Mouse (Mus musculus): ENCODE results near the gene Cnpy3. TPM values are rescaled to one million over a fixed set of nuclear protein-coding genes. Genes with fewer than 3 reads are reported as not detected.

The Cnpy3 gene
- polyA plus RNA-seq, 1 experiment = 76.6 TPM

DNA sequence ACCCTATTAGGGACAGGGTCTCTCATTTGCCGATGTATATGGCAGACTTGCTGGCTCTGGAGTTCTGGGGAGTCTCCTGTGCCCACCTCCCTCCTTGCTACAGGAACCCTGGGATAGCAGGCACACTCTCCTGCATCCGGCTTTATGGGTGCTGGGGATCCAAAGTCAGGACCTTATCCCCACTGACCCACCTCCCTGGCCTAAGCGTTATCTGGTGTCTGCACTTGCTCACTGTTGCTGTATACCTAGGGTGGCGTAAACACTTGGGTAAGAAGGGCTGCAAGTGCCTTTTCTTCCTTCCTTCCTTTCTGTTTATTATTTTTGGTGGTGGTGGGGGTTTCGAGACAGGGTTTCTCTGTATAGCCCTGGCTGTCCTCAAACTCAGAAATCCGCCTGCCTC is 10.7 kb downstream of the Cnpy3 start:
- 95% methylated on average over 6 of the region's 6 CpGs for WGBS
- TF ChIP-seq POLR2A (IDR thresholded peaks at IDR 0.05; ENCODE audit: borderline replicate concordance, insufficient read depth, low read length) = no peak
- TF ChIP-seq CTCF (IDR thresholded peaks at IDR 0.05; ENCODE audit: borderline replicate concordance, insufficient read depth, low read depth, low read length) = no peak
- Histone ChIP-seq H3K27ac (ENCODE audit: insufficient read depth, low read length) (no peak overlapping the region), H3K4me3 (replicated peaks; ENCODE audit: insufficient read depth, low read depth, low read length) (no peak overlapping the region), H3K4me1 (ENCODE audit: control insufficient read depth, insufficient read depth, low read length) (no peaks in the 10 kb centered on the region), H3K27me3 (ENCODE audit: control insufficient read depth, insufficient read depth, low read length) (no peaks in the 10 kb centered on the region)
- DNase-seq = no peak

DNA sequence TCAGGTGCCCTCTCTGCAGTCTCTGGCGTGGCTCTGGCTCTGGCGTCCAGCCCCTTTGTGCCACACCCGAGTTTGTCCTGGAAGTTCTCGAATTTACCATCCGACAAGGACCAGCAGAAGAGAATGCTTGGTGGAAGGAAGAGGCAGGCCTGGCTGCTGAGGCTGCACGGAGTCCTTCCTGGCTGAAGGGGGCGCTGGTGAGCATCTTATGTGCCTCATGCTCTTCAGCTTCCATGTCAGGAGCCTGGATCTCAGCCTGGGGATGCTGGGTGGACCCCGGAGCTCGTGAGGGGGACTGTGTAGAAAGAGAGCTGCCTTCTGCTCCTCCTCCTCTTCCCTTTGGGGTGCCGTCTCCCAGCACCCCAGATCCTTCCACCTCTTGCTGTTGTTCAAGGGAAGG is 15.9 kb downstream of the Cnpy3 start:
- 61% methylated on average over 10 of the region's 10 CpGs for WGBS
- TF ChIP-seq POLR2A (IDR thresholded peaks at IDR 0.05; ENCODE audit: borderline replicate concordance, insufficient read depth, low read length) (no peak), CTCF (IDR thresholded peaks at IDR 0.05; ENCODE audit: borderline replicate concordance, insufficient read depth, low read depth, low read length) (peak; percentile 35; the same call in 1 of the 2 replicates)
- no peak overlapping the region for H3K4me3 ChIP-seq (replicated peaks; ENCODE audit: insufficient read depth, low read depth, low read length)
- H3K27ac ChIP-seq (ENCODE audit: insufficient read depth, low read length) = no peak overlapping the region
- no peaks in the 10 kb centered on the region for H3K27me3 ChIP-seq (ENCODE audit: control insufficient read depth, insufficient read depth, low read length)
- DNase-seq = no peak
- no peaks in the 10 kb centered on the region for H3K4me1 ChIP-seq (ENCODE audit: control insufficient read depth, insufficient read depth, low read length)

DNA sequence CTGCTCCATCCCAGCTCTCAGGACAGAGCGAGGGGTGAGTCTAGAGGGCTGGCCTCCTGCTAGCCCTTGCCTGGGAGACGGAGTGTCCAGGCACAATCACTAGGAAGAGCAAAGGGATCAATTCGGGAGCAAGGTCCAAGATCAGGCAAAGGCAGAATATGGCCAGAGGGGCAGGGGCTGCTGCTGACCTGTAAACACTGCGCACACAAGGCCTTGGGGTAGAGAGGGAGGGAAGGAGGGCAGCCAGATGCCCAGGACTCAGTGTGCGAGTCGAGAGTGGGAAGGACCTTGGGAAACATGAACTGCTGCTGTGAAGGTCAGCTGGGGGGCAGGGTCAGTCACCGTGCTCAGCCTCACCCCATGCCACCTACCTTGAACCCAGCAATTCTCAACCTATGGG is 16.7 kb downstream of the Cnpy3 start:
- DNase-seq = no peak
- Histone ChIP-seq H3K27ac (ENCODE audit: insufficient read depth, low read length) (no peak overlapping the region), H3K27me3 (ENCODE audit: control insufficient read depth, insufficient read depth, low read length) (no peaks in the 10 kb centered on the region), H3K4me3 (replicated peaks; ENCODE audit: insufficient read depth, low read depth, low read length) (no peak overlapping the region), H3K4me1 (ENCODE audit: control insufficient read depth, insufficient read depth, low read length) (no peaks in the 10 kb centered on the region)
- no peak for TF ChIP-seq CTCF (IDR thresholded peaks at IDR 0.05; ENCODE audit: borderline replicate concordance, insufficient read depth, low read depth, low read length)
- TF ChIP-seq POLR2A (IDR thresholded peaks at IDR 0.05; ENCODE audit: borderline replicate concordance, insufficient read depth, low read length) = no peak
- WGBS = 88% methylated on average over 7 of the region's 7 CpGs

GRCm38 (mm10) chr17:46734055-46734454 is 18.0 kb downstream of the Cnpy3 start:
- H3K27me3 ChIP-seq (ENCODE audit: control insufficient read depth, insufficient read depth, low read length) = no peaks in the 10 kb centered on the region
- no peak overlapping the region for H3K4me3 ChIP-seq (replicated peaks; ENCODE audit: insufficient read depth, low read depth, low read length)
- no peak overlapping the region for H3K27ac ChIP-seq (ENCODE audit: insufficient read depth, low read length)
- H3K4me1 ChIP-seq (ENCODE audit: control insufficient read depth, insufficient read depth, low read length) = peaks cover 4% of the 10 kb centered on the region; the same call in 1 of the 2 replicates
- no peak for DNase-seq
- 97% methylated on average over 3 of the region's 3 CpGs for WGBS
- no peak for TF ChIP-seq POLR2A (IDR thresholded peaks at IDR 0.05; ENCODE audit: borderline replicate concordance, insufficient read depth, low read length)
- TF ChIP-seq CTCF (IDR thresholded peaks at IDR 0.05; ENCODE audit: borderline replicate concordance, insufficient read depth, low read depth, low read length) = no peak

DNA sequence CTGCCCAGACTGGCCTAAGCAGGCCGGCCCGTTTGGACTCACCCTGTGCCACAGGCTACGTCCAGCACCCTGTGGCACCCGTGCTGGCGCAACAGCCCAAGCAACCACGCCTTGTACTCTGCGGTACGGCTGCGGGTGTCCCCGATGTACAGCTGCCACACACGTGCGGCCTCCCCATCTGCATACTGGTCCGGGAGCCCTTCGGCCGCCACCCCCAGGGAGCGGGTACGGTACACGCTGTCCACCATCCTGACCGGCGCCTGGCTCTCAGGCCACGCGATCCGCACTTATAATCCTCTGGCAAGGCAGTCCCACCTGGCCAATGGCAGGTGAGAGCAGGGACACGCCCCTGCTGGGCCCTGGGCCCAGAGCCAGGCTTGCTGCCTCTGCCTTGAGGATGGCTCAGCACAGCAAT is 23.1 kb downstream of the Cnpy3 start, which contains the start of gene Gnmt:
TSS of gene Gnmt (minus strand) at position 265 of the 415 bp plus-strand sequence.
- Histone ChIP-seq H3K4me1 (ENCODE audit: control insufficient read depth, insufficient read depth, low read length) (peaks cover 28% of the 10 kb centered on the region), H3K27me3 (ENCODE audit: control insufficient read depth, insufficient read depth, low read length) (no peaks in the 10 kb centered on the region), H3K27ac (ENCODE audit: insufficient read depth, low read length) (peak within 1 kb of the TSS; percentile 72), H3K4me3 (replicated peaks; ENCODE audit: insufficient read depth, low read depth, low read length) (peak within 1 kb of the TSS; percentile 63)
- WGBS = 2% methylated on average over 24 of the region's 24 CpGs
- peak; percentile 88 to 89 for DNase-seq
- TF ChIP-seq POLR2A (IDR thresholded peaks at IDR 0.05; ENCODE audit: borderline replicate concordance, insufficient read depth, low read length) (peak; percentile 64), CTCF (IDR thresholded peaks at IDR 0.05; ENCODE audit: borderline replicate concordance, insufficient read depth, low read depth, low read length) (no peak)

DNA sequence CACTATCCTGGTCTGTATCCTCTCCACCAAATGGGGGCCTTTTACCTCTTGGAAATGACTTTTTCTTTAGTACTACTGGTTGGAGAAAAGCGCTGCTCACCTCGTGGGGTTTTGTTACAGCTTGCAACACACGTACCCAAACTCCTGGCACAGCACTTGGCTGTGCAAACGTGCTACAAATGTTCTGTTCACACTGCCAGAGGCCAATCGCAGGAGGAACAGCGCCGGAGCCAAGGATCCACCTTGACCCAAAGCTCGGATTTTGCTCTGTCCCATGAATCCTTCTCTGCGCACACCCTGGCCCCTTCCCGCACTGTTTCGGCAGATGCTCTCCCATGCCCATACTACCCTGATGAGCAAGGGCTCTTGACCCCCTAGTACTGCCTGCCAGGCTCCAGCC is 23.5 kb downstream of the Cnpy3 start:
- TF ChIP-seq CTCF (IDR thresholded peaks at IDR 0.05; ENCODE audit: borderline replicate concordance, insufficient read depth, low read depth, low read length) (no peak), POLR2A (IDR thresholded peaks at IDR 0.05; ENCODE audit: borderline replicate concordance, insufficient read depth, low read length) (no peak)
- WGBS = 28% methylated on average over 11 of the region's 11 CpGs
- DNase-seq = no peak
- peak overlapping the region; percentile 72 for H3K27ac ChIP-seq (ENCODE audit: insufficient read depth, low read length)
- H3K27me3 ChIP-seq (ENCODE audit: control insufficient read depth, insufficient read depth, low read length) = no peaks in the 10 kb centered on the region
- H3K4me1 ChIP-seq (ENCODE audit: control insufficient read depth, insufficient read depth, low read length) = peaks cover 28% of the 10 kb centered on the region
- peak overlapping the region; percentile 63 for H3K4me3 ChIP-seq (replicated peaks; ENCODE audit: insufficient read depth, low read depth, low read length)

GRCm38 (mm10) chr17:46728021-46728420 is 24.0 kb downstream of the Cnpy3 start:
- Histone ChIP-seq H3K4me1 (ENCODE audit: control insufficient read depth, insufficient read depth, low read length) (peaks cover 28% of the 10 kb centered on the region), H3K27me3 (ENCODE audit: control insufficient read depth, insufficient read depth, low read length) (no peaks in the 10 kb centered on the region), H3K27ac (ENCODE audit: insufficient read depth, low read length) (no peak overlapping the region), H3K4me3 (replicated peaks; ENCODE audit: insufficient read depth, low read depth, low read length) (no peak overlapping the region)
- TF ChIP-seq CTCF (IDR thresholded peaks at IDR 0.05; ENCODE audit: borderline replicate concordance, insufficient read depth, low read depth, low read length) (peak; percentile 37; the same call in 1 of the 2 replicates), POLR2A (IDR thresholded peaks at IDR 0.05; ENCODE audit: borderline replicate concordance, insufficient read depth, low read length) (no peak)
- 52% methylated on average over 6 of the region's 6 CpGs for WGBS
- peak; percentile 34 to 48 for DNase-seq

GRCm38 (mm10) chr17:46727271-46727670 is 24.7 kb downstream of the Cnpy3 start:
- TF ChIP-seq POLR2A (IDR thresholded peaks at IDR 0.05; ENCODE audit: borderline replicate concordance, insufficient read depth, low read length) (no peak), CTCF (IDR thresholded peaks at IDR 0.05; ENCODE audit: borderline replicate concordance, insufficient read depth, low read depth, low read length) (no peak)
- H3K27me3 ChIP-seq (ENCODE audit: control insufficient read depth, insufficient read depth, low read length) = no peaks in the 10 kb centered on the region
- WGBS = 93% methylated on average over 11 of the region's 11 CpGs
- no peak overlapping the region for H3K27ac ChIP-seq (ENCODE audit: insufficient read depth, low read length)
- H3K4me3 ChIP-seq (replicated peaks; ENCODE audit: insufficient read depth, low read depth, low read length) = no peak overlapping the region
- H3K4me1 ChIP-seq (ENCODE audit: control insufficient read depth, insufficient read depth, low read length) = peaks cover 28% of the 10 kb centered on the region
- DNase-seq = no peak
